Mouse (Mus musculus) lung, postnatal 0 days (tissue): Measurements from ENCODE around the gene H2afz.
"Not testable (repeated sequence)": the region's sequence is repeated elsewhere in the genome, so short reads cannot be mapped to it uniquely, and the experiment has no call there.

ENCODE experiments used
- CTCF ChIP-seq: IDR thresholded peaks from 2 replicates; pipeline ENCODE4 v1.5.1; 2016; ENCODE audit warnings: antibody characterized with exemption, mild to moderate bottlenecking
- EP300 ChIP-seq: IDR thresholded peaks from 2 replicates; pipeline ENCODE4 v1.6.1; 2016; ENCODE audit warnings: antibody characterized with exemption, mild to moderate bottlenecking, control low read depth

DNA sequence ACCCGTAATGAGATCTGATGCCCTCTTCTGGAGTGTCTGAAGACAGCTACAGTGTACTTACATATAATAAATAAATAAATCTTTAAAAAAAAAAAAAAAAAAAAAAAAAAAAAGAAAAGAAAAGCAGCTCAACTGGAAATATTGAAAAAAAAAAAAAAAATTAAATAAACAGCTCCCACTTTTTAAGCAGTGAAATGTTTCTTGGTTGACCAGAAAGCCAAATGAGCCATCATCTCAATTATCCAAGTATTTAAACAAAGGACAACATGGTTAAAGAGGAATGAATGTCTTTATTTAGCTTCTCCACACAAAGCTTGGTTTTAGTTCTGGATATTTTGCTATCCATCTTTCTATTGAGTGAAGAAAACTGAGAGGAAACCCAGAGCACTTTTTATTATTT lies 50.3 kb downstream of the H2afz start:
- not testable (repeated sequence) for TF ChIP-seq CTCF, EP300
